Mouse (Mus musculus) olfactory bulb, adult 2 months (tissue): ENCODE results near the gene Cmtm2b. TPM values are rescaled to one million over a fixed set of nuclear protein-coding genes. Genes with fewer than 3 reads are reported as not detected.

Experiments
- H3K27ac ChIP-seq: fragments of 200-500 bp; 2 replicates; pipeline ENCODE4 v1.5.1; 2012; ENCODE audit warnings: low read depth, low read length; ENCODE audit not compliant: insufficient read depth
- H3K4me1 ChIP-seq: fragments of 200-500 bp; 2 replicates; pipeline ENCODE4 v1.6.1; 2012; ENCODE audit warnings: low read length; ENCODE audit not compliant: control insufficient read depth, insufficient read depth
- H3K4me3 ChIP-seq: fragments of 200-500 bp; 2 replicates; pipeline ENCODE4 v1.5.1; 2012; ENCODE audit warnings: mild to moderate bottlenecking, low read depth, low read length, moderate library complexity; ENCODE audit not compliant: insufficient read depth
- CTCF ChIP-seq: fragments of 200-500 bp; IDR thresholded peaks from 2 replicates; pipeline ENCODE4 v1.5.1; 2012; ENCODE audit warnings: low read depth, mild to moderate bottlenecking, low read length, moderate library complexity; ENCODE audit not compliant: insufficient read depth
- POLR2A ChIP-seq: fragments of 200-500 bp; IDR thresholded peaks from 2 replicates; pipeline ENCODE4 v1.6.1; 2012; ENCODE audit warnings: mild to moderate bottlenecking, low read depth, low read length, moderate library complexity; ENCODE audit not compliant: insufficient read depth
- WGBS: fragments of 180-500 bp; shearing (Covaris S2); methylation state at CpG from one replicate; pipeline ENCODE4 v1.1.7; 2018; 5-methylcytosine and 5-hydroxymethylcytosine counted together
- polyA plus RNA-seq: library from polyadenylated mRNA; stranded (reverse); fragments of >200 nt; gene quantifications from 2 replicates; pipeline ENCODE4 v1.2.4, GENCODE M21; 2012; ENCODE audit warnings: low replicate concordance; ENCODE audit not compliant: missing spikeins, insufficient read depth, insufficient read length

The Cmtm2b gene
- polyA plus RNA-seq, 1 experiment, result not detected

GRCm38 (mm10) chr8:104375959-104376358 lies 53.9 kb downstream of the Cmtm2b start:
- Histone ChIP-seq H3K4me1 (peaks cover 33% of the 10 kb centered on the region), H3K27ac (no peak overlapping the region), H3K4me3 (no peak overlapping the region)
- TF ChIP-seq CTCF (no peak), POLR2A (no peak)
- WGBS, result 67% methylated on average over 5 of the region's 5 CpGs

GRCm38 (mm10) chr8:104376669-104377068 lies 54.6 kb downstream of the Cmtm2b start:
- TF ChIP-seq POLR2A, result no peak
- TF ChIP-seq CTCF, result no peak
- H3K27ac ChIP-seq, result no peak overlapping the region
- H3K4me1 ChIP-seq, result peaks cover 31% of the 10 kb centered on the region
- WGBS, result 66% methylated on average over 11 of the region's 11 CpGs
- H3K4me3 ChIP-seq, result no peak overlapping the region

GRCm38 (mm10) chr8:104379301-104379836 lies 57.3 kb downstream of the Cmtm2b start:
- WGBS, result 80% methylated on average over 10 of the region's 10 CpGs
- Histone ChIP-seq H3K4me1 (peaks cover 31% of the 10 kb centered on the region), H3K27ac (no peak overlapping the region), H3K4me3 (no peak overlapping the region)
- TF ChIP-seq CTCF (no peak), POLR2A (no peak)

- Histone ChIP-seq H3K4me1 (peaks cover 26% of the 10 kb centered on the region), H3K4me3 (no peak overlapping the region), H3K27ac (no peak overlapping the region)
- TF ChIP-seq CTCF (no peak), POLR2A (no peak)
- 87% methylated on average over 7 of the region's 7 CpGs for WGBS
Measured at GRCm38 (mm10) chr8:104380269-104380668, 58.2 kb downstream of the Cmtm2b start.

Other genes starting within 250 kb of the Cmtm2b start
- gene Cdh5, start 220.6 kb upstream of the Cmtm2b start, polyA plus RNA-seq, result not detected in 2 replicates
- not detected in 2 replicates for gene Bean1, start 151.8 kb upstream of the Cmtm2b start, polyA plus RNA-seq
- gene Tk2, start 73.7 kb upstream of the Cmtm2b start, polyA plus RNA-seq, result not detected in 2 replicates
- not detected in 2 replicates for gene Cklf, start 71.4 kb upstream of the Cmtm2b start, polyA plus RNA-seq
- not detected in 2 replicates for gene Cmtm2a, start 29.0 kb upstream of the Cmtm2b start, polyA plus RNA-seq
- gene Gm45711, start 12.1 kb upstream of the Cmtm2b start, polyA plus RNA-seq, result not detected in 2 replicates
- gene Cmtm1, start 12.1 kb upstream of the Cmtm2b start, polyA plus RNA-seq, result not detected in 2 replicates
- gene Gm11020, start 663 bp upstream of the Cmtm2b start, polyA plus RNA-seq, result not detected in 2 replicates
- gene Cmtm3, start 17.2 kb downstream of the Cmtm2b start, polyA plus RNA-seq, result not detected in 2 replicates
- not detected in 2 replicates for gene Cmtm4, start 73.6 kb downstream of the Cmtm2b start, polyA plus RNA-seq
- gene Dync1li2, start 120.8 kb downstream of the Cmtm2b start, polyA plus RNA-seq, result 65.6 TPM in 1 of 2 replicates, not detected in the other
- not detected in 2 replicates for gene Terb1, start 187.7 kb downstream of the Cmtm2b start, polyA plus RNA-seq
- not detected in 2 replicates for gene Nae1, start 212.4 kb downstream of the Cmtm2b start, polyA plus RNA-seq
- gene Car7, start 212.5 kb downstream of the Cmtm2b start, polyA plus RNA-seq, result not detected in 2 replicates